Mouse (Mus musculus): ENCODE results near the gene Arih1. TPM values are rescaled to one million over a fixed set of nuclear protein-coding genes. Genes with fewer than 3 reads are reported as not detected.

Arih1 gene
- total and polyA plus RNA-seq, 3 experiments, result 46.5 to 60.4 (median 48.4) TPM

- Histone ChIP-seq H3K79me2 (ENCODE audit: control insufficient read depth, insufficient read depth, low read length, poor library complexity) (no peaks in the 10 kb centered on the region; the same call in 1 of the 2 replicates), H3K9me3 (replicated peaks; ENCODE audit: insufficient read depth, low read length) (no peaks in the 10 kb centered on the region), H3K36me3 (ENCODE audit: control insufficient read depth in 1 of 2, insufficient read depth in 2 of 2, low read length in 2 of 2) (peaks cover 0 to 4% of the 10 kb centered on the region in 2 experiments; a peak in 2 of 4 replicates), H3K27ac (ENCODE audit: control insufficient read depth, low read depth, low read length) (peak within 1 kb of the TSS; percentile 49), H3K4me3 (ENCODE audit: control insufficient read depth in 1 of 2, insufficient read depth in 1 of 2, low read depth in 2 of 2, low read length in 2 of 2) (peak within 1 kb of the TSS; percentile 93 to 98), H3K27me3 (ENCODE audit: control insufficient read depth in 1 of 2, insufficient read depth in 2 of 2, low read length in 2 of 2) (no peaks in the 10 kb centered on the region), H3K9ac (ENCODE audit: control insufficient read depth, low read depth, low read length, poor library complexity, severe bottlenecking) (peak within 1 kb of the TSS; percentile 80), H3K4me1 (ENCODE audit: control insufficient read depth in 1 of 2, insufficient read depth in 2 of 2, low read length in 2 of 2) (peaks cover 0 to 5% of the 10 kb centered on the region in 2 experiments; a peak in 2 of 4 replicates)
- DNase-seq (ENCODE audit: low read depth, low spot score), result peak; percentile 95
- TF ChIP-seq NRF1 (IDR thresholded peaks at IDR 0.05; ENCODE audit: insufficient read depth, low read depth, low read length, poor library complexity, severe bottlenecking) (no peak), MAX (IDR thresholded peaks at IDR 0.05; ENCODE audit: low read length) (no peak), ZC3H11A (IDR thresholded peaks at IDR 0.05; ENCODE audit: low read depth, low read length) (no peak), MYB (IDR thresholded peaks at IDR 0.05; ENCODE audit: low read depth, low read length) (no peak), CTCF (IDR thresholded peaks at IDR 0.05 in 2 of 3, conservative IDR thresholded peaks at IDR 0.05 in 1 of 3; ENCODE audit: control insufficient read depth in 1 of 3, insufficient read depth in 1 of 3, low read depth in 2 of 3, low read length in 3 of 3, poor library complexity in 1 of 3, severe bottlenecking in 1 of 3) (no peak), ZMIZ1 (IDR thresholded peaks at IDR 0.05; ENCODE audit: low read depth, low read length) (no peak), CHD1 (IDR thresholded peaks at IDR 0.05; ENCODE audit: low read depth, low read length) (no peak), USF2 (IDR thresholded peaks at IDR 0.05; ENCODE audit: borderline replicate concordance in 1 of 2, insufficient read depth in 1 of 2, low read depth in 1 of 2, low read length in 2 of 2) (no peak), NELFE (IDR thresholded peaks at IDR 0.05; ENCODE audit: low read depth, low read length) (peak; percentile 69), MYC (IDR thresholded peaks at IDR 0.05; ENCODE audit: low read depth, low read length) (0 out of 2 replicates have a peak, but pooled peaks have one; percentile 9), MAFK (IDR thresholded peaks at IDR 0.05; ENCODE audit: borderline replicate concordance, low read depth, low read length) (no peak), RAD21 (IDR thresholded peaks at IDR 0.05; ENCODE audit: low read depth, low read length) (no peak), POLR2AphosphoS2 (IDR thresholded peaks at IDR 0.05; ENCODE audit: low read length) (peak; percentile 40; the same call in 1 of the 2 replicates), SMC3 (IDR thresholded peaks at IDR 0.05; ENCODE audit: low read depth, low read length) (no peak), E2F4 (IDR thresholded peaks at IDR 0.05; ENCODE audit: borderline replicate concordance, low read depth, low read length) (no peak), POLR2A (IDR thresholded peaks at IDR 0.05; ENCODE audit: control insufficient read depth in 1 of 2, insufficient read depth in 1 of 2, low read depth in 1 of 2, low read length in 2 of 2, poor library complexity in 1 of 2) (peak; percentile 63 to 88; a peak in 2 of 4 replicates), GATA1 (IDR thresholded peaks at IDR 0.05; ENCODE audit: low read depth, low read length) (no peak), UBTF (IDR thresholded peaks at IDR 0.05; ENCODE audit: borderline replicate concordance, insufficient read depth, low read depth, low read length) (0 out of 2 replicates have a peak, but pooled peaks have one; percentile 52), ZNF384 (IDR thresholded peaks at IDR 0.05; ENCODE audit: low read depth, low read length) (no peak), JUND (IDR thresholded peaks at IDR 0.05; ENCODE audit: low read depth, low read length) (no peak), HCFC1 (IDR thresholded peaks at IDR 0.05; ENCODE audit: low read depth, low read length) (peak; percentile 77), MXI1 (IDR thresholded peaks at IDR 0.05; ENCODE audit: low read depth, low read length) (peak; percentile 66), MAZ (IDR thresholded peaks at IDR 0.05; ENCODE audit: low read depth, low read length) (peak; percentile 21; the same call in 1 of the 2 replicates), SIN3A (IDR thresholded peaks at IDR 0.05; ENCODE audit: low read length) (peak; percentile 82), BHLHE40 (IDR thresholded peaks at IDR 0.05; ENCODE audit: borderline replicate concordance, low read depth, low read length) (no peak), TCF12 (IDR thresholded peaks at IDR 0.05; ENCODE audit: low read depth, low read length) (peak; percentile 63), MEF2A (IDR thresholded peaks at IDR 0.05; ENCODE audit: extremely low read depth, insufficient replicate concordance, low read depth, low read length, poor library complexity, severe bottlenecking) (no peak), POLR2AphosphoS5 (IDR thresholded peaks at IDR 0.05; ENCODE audit: borderline replicate concordance, low read depth, low read length) (no peak), ELF1 (IDR thresholded peaks at IDR 0.05; ENCODE audit: low read depth, low read length) (peak; percentile 91), EP300 (IDR thresholded peaks at IDR 0.05; ENCODE audit: low read depth in 1 of 2, low read length in 2 of 2) (no peak; a peak in 1 of 4 replicates), RCOR1 (IDR thresholded peaks at IDR 0.05; ENCODE audit: low read depth, low read length) (peak; percentile 53; the same call in 1 of the 2 replicates), ETS1 (IDR thresholded peaks at IDR 0.05; ENCODE audit: low read depth, low read length) (peak; percentile 60; the same call in 1 of the 2 replicates), GABPA (IDR thresholded peaks at IDR 0.05; ENCODE audit: low read depth, low read length) (no peak), TBP (IDR thresholded peaks at IDR 0.05; ENCODE audit: low read depth, low read length) (peak; percentile 60), CHD2 (IDR thresholded peaks at IDR 0.05; ENCODE audit: low read length) (no peak), TAL1 (IDR thresholded peaks at IDR 0.05; ENCODE audit: low read length) (no peak), KAT2A (conservative IDR thresholded peaks at IDR 0.05; ENCODE audit: low read depth, low read length) (no peak)
Observed at GRCm38 (mm10) chr9:59353253-59353639, 133.2 kb downstream of the Arih1 start, which contains the start of gene Bbs4. Bbs4 (minus strand) TSS chr9:59353508.

All from MEL (cell line).